Mouse (Mus musculus): Measurements from ENCODE around the gene Anks1. TPM values are rescaled to one million over a fixed set of nuclear protein-coding genes. Genes with fewer than 3 reads are reported as not detected.

Gene Anks1
- polyA plus RNA-seq, 1 experiment from 2014 or later: 8.3 TPM

GRCm38 (mm10) chr17:27908206-27908887, 759 bp upstream of the Anks1 start:
- Histone ChIP-seq H3K4me1 (replicated peaks; ENCODE audit: control insufficient read depth, insufficient read depth) (no peaks in the 10 kb centered on the region; the same call in 1 of the 2 replicates), H3K9ac (ENCODE audit: low read length) (peak overlapping the region; percentile 88), H3K27me3 (ENCODE audit: control insufficient read depth, insufficient read depth, low read length) (no peaks in the 10 kb centered on the region), H3K4me2 (replicated peaks; ENCODE audit: low read depth) (peak overlapping the region; percentile 89), H3K9me3 (ENCODE audit: control insufficient read depth, low read length) (no peaks in the 10 kb centered on the region), H3K4me3 (ENCODE audit: low read depth, low read length) (peak overlapping the region; percentile 68), H3K36me3 (ENCODE audit: control insufficient read depth, insufficient read depth, low read length) (peaks cover 4% of the 10 kb centered on the region; the same call in 1 of the 2 replicates), H3K27ac (replicated peaks) (peak overlapping the region; percentile 95)
- TF ChIP-seq CTCF (IDR thresholded peaks at IDR 0.05; ENCODE audit: low read depth): peak; percentile 74; the same call in 1 of the 2 replicates
- TF ChIP-seq EP300 (optimal IDR thresholded peaks at IDR 0.05): no peak
- no peak; the same call in 1 of the 2 replicates for ATAC-seq (ENCODE audit: low FRiP score, low TSS enrichment)
- WGBS: 0% methylated on average over 12 of the region's 12 CpGs
- DNase-seq (ENCODE audit: low spot score): no peak

- WGBS: 1% methylated on average over 49 of the region's 53 CpGs
- DNase-seq (ENCODE audit: low spot score) (no peak), ATAC-seq (ENCODE audit: low FRiP score, low TSS enrichment) (peak; percentile 49)
- no peaks in the 10 kb centered on the region for H3K9me3 ChIP-seq (ENCODE audit: control insufficient read depth, low read length)
- H3K36me3 ChIP-seq (ENCODE audit: control insufficient read depth, insufficient read depth, low read length): no peaks in the 10 kb centered on the region; the same call in 1 of the 2 replicates
- no peaks in the 10 kb centered on the region; the same call in 1 of the 2 replicates for H3K4me1 ChIP-seq (replicated peaks; ENCODE audit: control insufficient read depth, insufficient read depth)
- H3K27me3 ChIP-seq (ENCODE audit: control insufficient read depth, insufficient read depth, low read length): no peaks in the 10 kb centered on the region
- peak within 1 kb of the TSS; percentile 95 for H3K27ac ChIP-seq (replicated peaks)
- TF ChIP-seq EP300 (optimal IDR thresholded peaks at IDR 0.05) (no peak), CTCF (IDR thresholded peaks at IDR 0.05; ENCODE audit: low read depth) (peak; percentile 1; the same call in 1 of the 2 replicates)
- peak within 1 kb of the TSS; percentile 89 for H3K4me2 ChIP-seq (replicated peaks; ENCODE audit: low read depth)
- peak within 1 kb of the TSS; percentile 88 for H3K9ac ChIP-seq (ENCODE audit: low read length)
- peak within 1 kb of the TSS; percentile 68 for H3K4me3 ChIP-seq (ENCODE audit: low read depth, low read length)
Observed at GRCm38 (mm10) chr17:27909622-27910500, 755 bp downstream of the Anks1 start, which contains the start of gene Taf11. Gene Taf11, minus strand, starts transcription at chr17:27909844.

GRCm38 (mm10) chr17:27911371-27911770, 2.3 kb downstream of the Anks1 start:
- Histone ChIP-seq H3K9ac (ENCODE audit: low read length) (no peak overlapping the region), H3K27me3 (ENCODE audit: control insufficient read depth, insufficient read depth, low read length) (no peaks in the 10 kb centered on the region), H3K9me3 (ENCODE audit: control insufficient read depth, low read length) (no peaks in the 10 kb centered on the region), H3K4me2 (replicated peaks; ENCODE audit: low read depth) (no peak overlapping the region; the same call in 1 of the 2 replicates), H3K36me3 (ENCODE audit: control insufficient read depth, insufficient read depth, low read length) (no peaks in the 10 kb centered on the region; the same call in 1 of the 2 replicates), H3K4me1 (replicated peaks; ENCODE audit: control insufficient read depth, insufficient read depth) (no peaks in the 10 kb centered on the region; the same call in none of the 2 replicates), H3K4me3 (ENCODE audit: low read depth, low read length) (no peak overlapping the region), H3K27ac (replicated peaks) (no peak overlapping the region)
- DNase-seq (ENCODE audit: low spot score) (no peak), ATAC-seq (ENCODE audit: low FRiP score, low TSS enrichment) (no peak)
- TF ChIP-seq EP300 (optimal IDR thresholded peaks at IDR 0.05): no peak
- no peak for TF ChIP-seq CTCF (IDR thresholded peaks at IDR 0.05; ENCODE audit: low read depth)
- WGBS: 92% methylated on average over 7 of the region's 7 CpGs

GRCm38 (mm10) chr17:27914742-27915141, 5.6 kb downstream of the Anks1 start:
- no peaks in the 10 kb centered on the region; the same call in none of the 2 replicates for H3K4me1 ChIP-seq (replicated peaks; ENCODE audit: control insufficient read depth, insufficient read depth)
- no peaks in the 10 kb centered on the region for H3K27me3 ChIP-seq (ENCODE audit: control insufficient read depth, insufficient read depth, low read length)
- peak; percentile 73; the same call in 1 of the 2 replicates for ATAC-seq (ENCODE audit: low FRiP score, low TSS enrichment)
- WGBS: 53% methylated on average over 4 of the region's 4 CpGs
- H3K4me3 ChIP-seq (ENCODE audit: low read depth, low read length): no peak overlapping the region
- no peaks in the 10 kb centered on the region for H3K9me3 ChIP-seq (ENCODE audit: control insufficient read depth, low read length)
- no peaks in the 10 kb centered on the region; the same call in 1 of the 2 replicates for H3K36me3 ChIP-seq (ENCODE audit: control insufficient read depth, insufficient read depth, low read length)
- DNase-seq (ENCODE audit: low spot score): peak; percentile 52
- H3K9ac ChIP-seq (ENCODE audit: low read length): no peak overlapping the region
- no peak for TF ChIP-seq CTCF (IDR thresholded peaks at IDR 0.05; ENCODE audit: low read depth)
- no peak for TF ChIP-seq EP300 (optimal IDR thresholded peaks at IDR 0.05)
- H3K27ac ChIP-seq (replicated peaks): no peak overlapping the region
- no peak overlapping the region for H3K4me2 ChIP-seq (replicated peaks; ENCODE audit: low read depth)

GRCm38 (mm10) chr17:27916366-27916765, 7.3 kb downstream of the Anks1 start:
- DNase-seq (ENCODE audit: low spot score) (no peak), ATAC-seq (ENCODE audit: low FRiP score, low TSS enrichment) (no peak; the same call in 1 of the 2 replicates)
- no peaks in the 10 kb centered on the region for H3K9me3 ChIP-seq (ENCODE audit: control insufficient read depth, low read length)
- H3K27ac ChIP-seq (replicated peaks): 0 out of 2 replicates have a peak overlapping the region, but pooled peaks have one; percentile 8
- H3K27me3 ChIP-seq (ENCODE audit: control insufficient read depth, insufficient read depth, low read length): no peaks in the 10 kb centered on the region
- 54% methylated on average over 4 of the region's 4 CpGs for WGBS
- H3K36me3 ChIP-seq (ENCODE audit: control insufficient read depth, insufficient read depth, low read length): no peaks in the 10 kb centered on the region; the same call in 1 of the 2 replicates
- no peak overlapping the region for H3K4me3 ChIP-seq (ENCODE audit: low read depth, low read length)
- no peak overlapping the region for H3K4me2 ChIP-seq (replicated peaks; ENCODE audit: low read depth)
- H3K9ac ChIP-seq (ENCODE audit: low read length): no peak overlapping the region
- no peaks in the 10 kb centered on the region; the same call in 1 of the 2 replicates for H3K4me1 ChIP-seq (replicated peaks; ENCODE audit: control insufficient read depth, insufficient read depth)
- no peak for TF ChIP-seq EP300 (optimal IDR thresholded peaks at IDR 0.05)
- no peak for TF ChIP-seq CTCF (IDR thresholded peaks at IDR 0.05; ENCODE audit: low read depth)
